Mouse (Mus musculus) forebrain, embryonic 10.5 days (tissue): ENCODE results near the gene Setd1b. TPM values are rescaled to one million over a fixed set of nuclear protein-coding genes. Genes with fewer than 3 reads are reported as not detected.

Experiments used
- polyA plus RNA-seq: library from polyadenylated mRNA; unstranded; fragments of >200 nt; fragmentation: Nextera tagmentation; extraction: Ambion mirVana; gene quantifications from 2 replicates; pipeline ENCODE4 v1.2.1, GENCODE M21; 2016

Setd1b gene
- polyA plus RNA-seq, 1 experiment from 2014 or later = 8.1 TPM

Other genes starting within 250 kb of the Setd1b start
- gene Kdm2b, start 152.4 kb upstream of the Setd1b start, polyA plus RNA-seq = 83.3 and 83.4 TPM in 2 replicates
- gene Orai1, start 127.1 kb upstream of the Setd1b start, polyA plus RNA-seq = 6.9 and 7.9 TPM in 2 replicates
- 0.26 and 0.33 TPM in 2 replicates for gene Morn3, start 95.2 kb upstream of the Setd1b start, polyA plus RNA-seq
- gene Tmem120b, start 73.8 kb upstream of the Setd1b start, polyA plus RNA-seq = 8.3 and 10.4 TPM in 2 replicates
- 1.2 and 1.5 TPM in 2 replicates for gene Rhof, start 9.5 kb upstream of the Setd1b start, polyA plus RNA-seq
- 80.5 and 84.6 TPM in 2 replicates for gene Psmd9, start 27.2 kb downstream of the Setd1b start, polyA plus RNA-seq
- gene Hpd, start 40.5 kb downstream of the Setd1b start, polyA plus RNA-seq = 0.31 TPM in 1 of 2 replicates, not detected in the other
- gene Wdr66, start 109.9 kb downstream of the Setd1b start, polyA plus RNA-seq = 1.4 and 1.5 TPM in 2 replicates
- gene Bcl7a, start 201.6 kb downstream of the Setd1b start, polyA plus RNA-seq = 38.4 and 41.8 TPM in 2 replicates